Mouse (Mus musculus) heart, adult 2 months (tissue): ENCODE measurements around the gene Dmgdh.

Experiments
- CTCF ChIP-seq: fragments of 200-600 bp; IDR thresholded peaks from 2 replicates; pipeline ENCODE4 v1.8.1; 2022; ENCODE audit warnings: antibody characterized with exemption, mild to moderate bottlenecking, moderate library complexity
- POLR2A ChIP-seq: fragments of 200-500 bp; IDR thresholded peaks from 2 replicates; pipeline ENCODE4 v1.6.1; 2011; ENCODE audit warnings: mild to moderate bottlenecking, low read depth, low read length, control low read depth; ENCODE audit not compliant: insufficient read depth

DNA sequence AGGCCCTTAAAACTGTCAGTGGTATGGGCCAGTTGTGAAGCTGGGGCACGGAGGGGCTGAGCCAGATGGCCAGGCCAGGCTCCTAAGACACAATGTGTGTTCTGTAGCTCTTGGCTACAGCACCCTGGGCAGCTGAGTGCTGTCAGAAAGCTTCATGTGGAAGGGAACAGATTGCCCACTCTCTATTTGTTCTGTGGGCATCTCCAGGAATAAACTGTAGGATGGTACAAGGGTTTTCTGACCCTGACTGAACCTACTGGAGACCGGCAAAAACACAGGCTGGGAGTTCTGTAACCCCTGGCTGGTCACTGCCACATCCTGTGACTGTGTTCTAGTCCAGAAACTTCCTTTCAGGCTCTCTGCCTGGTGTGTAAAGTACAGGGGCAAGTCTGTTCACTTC lies 111.8 kb downstream of the Dmgdh start:
- TF ChIP-seq CTCF = no peak
- no peak for TF ChIP-seq POLR2A
